Mouse (Mus musculus): Measurements from ENCODE around the gene Cfap43.

The Cfap43 gene

GRCm38 (mm10) chr19:47919126-47919965, at the start of gene Cfap43, which contains the start of gene Itprip:
Cfap43 (minus strand) TSS chr19:47919287.
Itprip (minus strand) TSS chr19:47919299.
- DNase-seq: peak; percentile 41 to 49

GRCm38 (mm10) chr19:47958181-47958580, 39.1 kb upstream of the Cfap43 start:
- DNase-seq: no peak

DNA sequence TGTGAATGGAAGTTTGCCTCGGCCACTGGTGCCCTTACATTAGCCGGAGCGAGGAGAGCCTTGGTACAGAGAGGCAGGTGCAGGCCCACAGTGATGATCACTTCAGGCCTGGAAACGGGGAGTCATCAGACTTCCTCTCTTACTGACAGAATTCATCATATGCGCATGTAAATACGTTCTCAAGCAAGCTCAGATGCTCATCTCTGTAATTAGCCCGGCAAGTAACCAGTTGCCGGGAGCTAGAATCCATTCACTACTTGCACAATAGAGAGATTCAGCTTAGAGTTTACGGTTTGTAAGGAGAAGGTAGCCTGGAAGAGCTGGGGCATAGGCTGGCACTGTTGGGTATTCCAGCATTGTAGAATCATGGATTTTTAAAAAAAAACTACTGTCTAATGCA, 34.1 kb upstream of the Cfap43 start:
- DNase-seq: no peak

- DNase-seq: no peak
Measured at GRCm38 (mm10) chr19:47950946-47951345, 31.9 kb upstream of the Cfap43 start.

DNA sequence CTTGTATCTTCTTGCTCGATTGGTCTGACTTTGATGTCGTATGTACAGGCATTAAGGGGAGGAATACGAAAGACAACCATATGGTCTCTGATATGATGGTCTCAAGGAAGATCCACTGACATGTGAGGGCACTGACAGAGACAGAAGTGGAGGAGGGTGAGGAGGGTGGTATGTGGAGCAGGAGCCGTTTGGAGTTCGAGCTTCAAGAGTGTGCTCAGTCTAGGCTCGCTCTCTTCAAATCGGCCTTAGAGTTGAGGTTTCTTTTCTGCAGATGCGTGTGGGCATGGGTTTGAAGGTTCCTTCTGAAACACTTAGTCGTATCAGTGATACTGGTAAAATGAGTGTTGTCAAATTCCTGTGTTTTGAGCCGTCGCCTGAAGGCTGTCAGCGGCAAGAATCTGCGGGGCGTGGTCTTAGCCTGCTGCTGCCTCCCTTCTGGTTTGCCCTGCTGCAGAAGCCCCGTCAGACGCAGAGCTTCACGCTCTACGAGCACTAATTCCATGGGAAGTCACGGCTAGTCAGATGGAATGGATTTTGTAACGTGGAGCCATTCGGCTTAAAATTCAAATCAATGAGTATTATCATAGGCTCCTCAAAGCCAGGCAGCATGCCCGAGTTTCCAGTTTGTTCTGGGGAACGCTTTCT, 27.9 kb upstream of the Cfap43 start:
- DNase-seq: no peak

- DNase-seq: no peak
Measured at GRCm38 (mm10) chr19:47939361-47939760, 20.3 kb upstream of the Cfap43 start.

GRCm38 (mm10) chr19:47937443-47938406, 18.6 kb upstream of the Cfap43 start, which contains the start of gene Cfap58:
Cfap58 (plus strand) TSS chr19:47937675.
- DNase-seq: peak; percentile 47 to 69

GRCm38 (mm10) chr19:47936938-47937337, 17.9 kb upstream of the Cfap43 start:
- DNase-seq: no peak

- no peak for DNase-seq
Measured at GRCm38 (mm10) chr19:47936490-47936889, 17.4 kb upstream of the Cfap43 start.

- DNase-seq: no peak
Measured at GRCm38 (mm10) chr19:47935530-47935929, 16.4 kb upstream of the Cfap43 start.

GRCm38 (mm10) chr19:47934636-47935238, 15.7 kb upstream of the Cfap43 start:
- DNase-seq: no peak

DNA sequence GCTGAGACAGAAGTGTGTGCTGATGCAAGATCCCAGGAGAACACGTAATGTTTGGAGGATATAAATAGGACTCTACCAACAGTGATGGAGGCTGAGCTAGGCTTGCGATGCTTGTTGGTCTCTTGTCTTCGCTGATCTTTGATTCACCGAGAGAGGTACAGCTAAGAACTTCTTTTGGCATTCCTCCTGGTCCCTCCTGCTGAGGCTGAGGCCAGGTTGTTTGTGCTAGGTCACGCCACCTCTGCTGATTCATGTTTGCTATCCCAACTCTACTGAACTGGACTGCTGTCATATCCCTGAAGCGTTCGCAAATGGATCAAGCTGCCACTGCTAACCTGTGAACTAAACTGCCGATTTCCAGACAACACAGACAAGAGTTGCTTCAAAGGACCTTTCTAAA, 15.1 kb upstream of the Cfap43 start:
- no peak for DNase-seq

GRCm38 (mm10) chr19:47931982-47932638, 13.0 kb upstream of the Cfap43 start:
- DNase-seq: peak in 1 of 2 experiments; percentile 14

DNA sequence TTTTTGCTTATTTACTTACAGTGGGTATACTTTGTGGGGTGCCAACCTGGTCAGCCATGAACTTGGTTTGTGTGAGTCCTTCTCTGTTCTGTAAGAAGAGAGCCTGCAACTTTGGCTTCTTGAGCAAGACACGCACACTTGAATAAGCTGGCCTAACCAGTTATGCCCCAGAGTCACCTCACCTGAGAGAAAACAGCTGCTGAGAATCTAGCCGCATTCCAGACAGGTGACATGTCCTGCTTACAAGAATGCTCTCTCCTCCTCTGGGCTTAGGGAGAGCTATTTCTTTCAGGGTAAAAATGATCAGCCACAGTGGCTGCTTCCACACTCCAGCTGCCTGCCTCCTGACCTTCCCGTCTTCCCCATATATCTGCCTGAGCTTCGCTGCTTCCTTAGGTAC, 10.0 kb upstream of the Cfap43 start:
- DNase-seq: no peak

GRCm38 (mm10) chr19:47927032-47927431, 7.9 kb upstream of the Cfap43 start:
- DNase-seq: no peak

GRCm38 (mm10) chr19:47925819-47926218, 6.7 kb upstream of the Cfap43 start:
- no peak for DNase-seq

GRCm38 (mm10) chr19:47919966-47920375, 884 bp upstream of the Cfap43 start:
- no peak for DNase-seq

- DNase-seq: peak in 1 of 2 experiments; percentile 9
Measured at GRCm38 (mm10) chr19:47918455-47919101, 509 bp downstream of the Cfap43 start.

DNA sequence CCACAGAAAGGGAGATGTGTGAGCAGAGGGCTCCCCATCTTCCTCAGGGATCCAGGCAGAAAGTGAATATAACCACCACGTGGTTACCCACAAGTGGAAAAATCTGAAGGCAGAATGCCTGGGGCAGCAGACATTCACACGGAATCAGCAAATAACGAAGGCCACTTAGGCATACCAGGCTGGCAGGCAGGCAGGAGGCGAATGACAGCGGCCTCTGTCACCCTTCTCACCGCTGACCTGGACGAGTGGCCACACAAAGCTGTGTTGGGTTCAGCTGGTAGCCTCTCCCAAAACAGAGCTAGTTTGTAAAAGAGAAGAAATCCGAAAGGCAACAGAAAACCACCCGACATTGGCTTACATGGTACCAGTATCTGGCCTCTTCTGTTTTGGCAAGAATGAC, 1.1 kb downstream of the Cfap43 start:
- no peak for DNase-seq

GRCm38 (mm10) chr19:47917396-47917795, 1.7 kb downstream of the Cfap43 start:
- DNase-seq: no peak

- no peak for DNase-seq
Measured at GRCm38 (mm10) chr19:47915251-47915650, 3.8 kb downstream of the Cfap43 start.

Measured in cerebellum, postnatal 25 days (tissue).